Mouse (Mus musculus): ENCODE data around the gene Nat8f6. TPM values are rescaled to one million over a fixed set of nuclear protein-coding genes. Genes with fewer than 3 reads are reported as not detected.
"Not testable (repeated sequence)": the region's sequence is repeated elsewhere in the genome, so short reads cannot be mapped to it uniquely, and the experiment has no call there.

Gene Nat8f6
- polyA plus RNA-seq, 1 experiment from 2014 or later, result not detected

- not testable (repeated sequence) for DNase-seq (ENCODE audit: low spot score)
These were observed 16.1 kb upstream of the Nat8f6 start for GRCm38 (mm10) chr6:85836827-85837226.

GRCm38 (mm10) chr6:85836098-85836497, 15.3 kb upstream of the Nat8f6 start:
- DNase-seq (ENCODE audit: low spot score), result not testable (repeated sequence)

- not testable (repeated sequence) for DNase-seq (ENCODE audit: low spot score)
These were observed 14.3 kb upstream of the Nat8f6 start for GRCm38 (mm10) chr6:85835104-85835503.

GRCm38 (mm10) chr6:85834504-85835100, 13.8 kb upstream of the Nat8f6 start:
- DNase-seq (ENCODE audit: low spot score), result not testable (repeated sequence)

- DNase-seq (ENCODE audit: low spot score), result no peak
These were observed 11.1 kb upstream of the Nat8f6 start, which contains the start of gene Nat8 for GRCm38 (mm10) chr6:85831796-85832321. TSS of gene Nat8 (minus strand) at chr6:85832082.

GRCm38 (mm10) chr6:85829462-85829861, 8.7 kb upstream of the Nat8f6 start:
- DNase-seq (ENCODE audit: low spot score), result no peak

- DNase-seq (ENCODE audit: low spot score), result no peak
These were observed 5.1 kb upstream of the Nat8f6 start for GRCm38 (mm10) chr6:85825886-85826285.

GRCm38 (mm10) chr6:85823382-85824090, 2.8 kb upstream of the Nat8f6 start:
- DNase-seq (ENCODE audit: low spot score), result no peak

- DNase-seq (ENCODE audit: low spot score), result no peak
These were observed 1.5 kb upstream of the Nat8f6 start for GRCm38 (mm10) chr6:85822286-85822685.

- DNase-seq (ENCODE audit: low spot score), result no peak
These were observed 2.4 kb downstream of the Nat8f6 start for GRCm38 (mm10) chr6:85818338-85818737.

GRCm38 (mm10) chr6:85813339-85813738, 7.4 kb downstream of the Nat8f6 start:
- no peak for DNase-seq (ENCODE audit: low spot score)

GRCm38 (mm10) chr6:85810942-85811537, 9.7 kb downstream of the Nat8f6 start:
- not testable (repeated sequence) for DNase-seq (ENCODE audit: low spot score)

- not testable (repeated sequence) for DNase-seq (ENCODE audit: low spot score)
These were observed 10.2 kb downstream of the Nat8f6 start for GRCm38 (mm10) chr6:85810514-85810913.

- DNase-seq (ENCODE audit: low spot score), result not testable (repeated sequence)
These were observed 11.0 kb downstream of the Nat8f6 start for GRCm38 (mm10) chr6:85809784-85810183.

GRCm38 (mm10) chr6:85803180-85803579, 17.6 kb downstream of the Nat8f6 start:
- DNase-seq (ENCODE audit: low spot score), result not testable (repeated sequence)

GRCm38 (mm10) chr6:85765532-85765931, 55.2 kb downstream of the Nat8f6 start, which contains the start of gene Nat8f3:
TSS of gene Nat8f3 (minus strand) at chr6:85765754.
- DNase-seq (ENCODE audit: low spot score), result not testable (repeated sequence)

GRCm38 (mm10) chr6:85763127-85764070, 57.4 kb downstream of the Nat8f6 start:
- not testable (repeated sequence) for DNase-seq (ENCODE audit: low spot score)

- not testable (repeated sequence) for DNase-seq (ENCODE audit: low spot score)
These were observed 58.1 kb downstream of the Nat8f6 start for GRCm38 (mm10) chr6:85762678-85763077.
